Mouse (Mus musculus): ENCODE measurements around the gene Hhex. TPM values are rescaled to one million over a fixed set of nuclear protein-coding genes. Genes with fewer than 3 reads are reported as not detected.
A peak's percentile ranks its signal among the peaks of the same experiment; 100 is the strongest.

Gene Hhex
- total RNA-seq (2014; fragmentation: Nextera tagmentation), result 73.9 and 90.8 TPM in 2 replicates
- 18.9 and 22.1 TPM in 2 replicates for total RNA-seq (2017)

DNA sequence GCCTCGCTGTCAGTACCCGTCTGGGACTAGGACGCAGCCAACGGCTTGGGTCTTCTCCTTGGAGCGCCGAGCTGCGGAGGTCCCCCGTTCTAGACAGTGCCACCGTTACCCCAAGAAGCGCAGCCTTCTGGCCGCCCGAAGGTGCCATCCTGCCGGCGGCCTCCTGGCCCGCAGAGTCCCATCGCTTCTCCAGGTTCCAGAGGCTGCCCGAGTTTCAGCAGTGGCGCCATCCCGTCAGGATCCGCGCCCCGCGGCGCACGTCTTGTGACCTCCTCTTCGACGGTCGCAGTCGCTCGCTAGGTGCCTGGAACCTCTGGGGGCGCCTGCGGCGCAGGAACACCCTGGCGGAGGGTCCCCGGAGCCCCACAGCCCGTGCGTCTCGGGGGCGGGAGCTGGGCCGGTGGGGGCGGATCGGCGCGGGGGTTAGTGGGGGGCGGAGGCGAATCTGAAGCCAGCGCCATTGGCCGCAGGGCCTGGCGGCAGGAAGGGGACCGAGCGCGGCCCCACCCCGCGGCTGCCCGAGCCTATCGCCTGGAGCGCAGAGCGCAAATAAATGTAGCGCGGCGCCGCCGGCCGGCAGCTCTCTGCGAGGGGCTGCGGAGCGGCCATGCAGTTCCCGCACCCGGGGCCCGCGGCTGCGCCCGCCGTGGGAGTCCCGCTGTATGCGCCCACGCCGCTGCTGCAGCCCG is at the start of gene Hhex:
Gene Hhex (plus strand): TSS at position 548 of the 689 bp plus-strand sequence.
- peak; percentile 60 for ATAC-seq (replicated peaks; ENCODE audit: poor library complexity, severe bottlenecking)

DNA sequence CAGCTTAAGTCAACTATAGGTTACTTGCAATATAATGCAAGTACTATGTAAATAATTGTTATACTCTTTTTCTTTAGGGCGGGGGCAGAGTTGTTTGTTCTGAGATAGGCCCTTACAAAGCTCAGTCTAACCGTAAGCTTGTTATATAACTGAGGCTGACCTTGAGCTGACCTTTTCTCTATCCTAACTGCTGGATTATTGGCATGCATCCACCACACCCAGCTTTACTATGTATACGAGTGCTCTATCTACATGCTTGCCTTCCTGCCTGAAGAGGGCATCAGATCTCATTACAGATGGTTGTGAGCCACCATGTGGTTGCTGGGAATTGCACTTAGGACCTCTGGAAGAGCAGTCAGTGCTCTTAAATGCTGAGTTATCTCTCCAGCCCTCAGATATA is 48.5 kb upstream of the Hhex start:
- no peak for ATAC-seq (replicated peaks; ENCODE audit: poor library complexity, severe bottlenecking)

DNA sequence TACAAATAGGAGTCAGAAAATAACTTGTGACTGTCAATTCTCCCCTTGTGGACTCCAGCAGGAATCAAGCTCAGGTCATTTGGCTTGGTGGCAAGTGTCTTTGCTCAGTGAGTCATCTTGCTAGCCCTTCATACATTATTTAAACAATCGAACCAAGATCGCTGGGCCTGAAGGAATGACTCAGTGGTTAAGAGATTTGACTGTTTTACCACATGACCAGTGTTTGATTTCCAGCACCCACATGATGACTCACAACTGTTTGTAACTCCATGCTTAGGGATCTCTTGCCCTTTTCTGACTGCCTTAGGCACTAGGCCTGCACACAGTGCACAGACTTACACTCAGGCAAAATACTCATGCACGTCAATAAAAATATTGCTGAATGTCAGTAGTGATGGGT is 42.7 kb upstream of the Hhex start:
- no peak for ATAC-seq (replicated peaks; ENCODE audit: poor library complexity, severe bottlenecking)

DNA sequence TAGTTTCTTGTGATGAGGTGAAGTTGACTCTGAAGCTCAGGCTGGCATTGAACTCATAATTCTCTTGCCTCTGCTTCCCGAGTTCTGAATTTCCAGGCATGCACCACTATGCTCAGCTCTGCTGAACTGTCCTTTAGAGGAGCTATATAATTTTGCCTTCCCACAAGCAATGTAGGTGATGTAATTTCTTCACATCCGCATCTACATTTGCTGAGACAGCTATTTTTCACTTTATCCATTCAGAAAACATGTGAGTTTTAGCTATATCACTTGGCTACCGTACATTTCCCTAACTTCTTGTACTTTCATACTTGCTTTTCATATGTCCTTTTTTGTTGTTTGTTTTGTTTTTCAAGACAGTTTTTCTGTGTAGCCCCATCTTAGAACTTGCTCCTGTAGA is 38.3 kb upstream of the Hhex start:
- ATAC-seq (replicated peaks; ENCODE audit: poor library complexity, severe bottlenecking), result no peak

DNA sequence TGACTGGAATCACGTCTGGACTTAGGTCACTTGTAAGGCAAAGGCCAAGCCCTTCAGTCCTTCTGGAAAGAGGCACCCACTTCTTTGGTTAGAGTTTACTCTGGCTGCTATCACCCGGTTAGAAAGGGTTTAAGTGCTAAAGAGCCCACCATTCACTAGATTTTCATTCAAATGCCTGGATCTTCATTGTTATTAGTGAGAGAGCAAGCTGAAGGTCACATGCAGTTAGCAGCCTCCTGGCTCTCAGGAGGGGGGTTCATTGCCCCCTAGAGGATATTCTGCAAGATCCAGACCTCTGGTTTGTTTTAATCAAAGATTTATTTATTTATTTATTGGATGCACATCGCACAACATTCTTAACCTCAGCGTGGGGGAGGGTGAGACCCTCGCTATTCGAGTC is 33.7 kb upstream of the Hhex start:
- no peak for ATAC-seq (replicated peaks; ENCODE audit: poor library complexity, severe bottlenecking)

DNA sequence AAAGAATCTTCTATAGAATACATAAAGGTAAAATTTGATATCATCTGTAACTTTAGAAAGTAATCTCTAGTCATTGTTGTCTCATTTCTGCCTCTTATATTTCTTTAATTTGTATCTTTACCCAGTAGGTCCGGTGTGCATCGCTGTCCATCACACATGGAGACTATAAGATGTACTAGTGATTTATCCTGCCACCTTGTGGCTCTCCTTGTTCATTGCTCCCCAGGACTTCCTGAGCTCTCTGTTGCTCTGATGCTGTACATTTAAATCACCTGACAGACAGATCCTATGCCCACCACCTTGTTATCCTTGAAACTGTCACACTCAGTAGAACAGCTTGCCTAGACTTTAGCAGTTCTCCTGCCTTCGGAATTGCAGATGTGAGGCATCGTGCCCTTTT is 16.3 kb upstream of the Hhex start:
- peak; percentile 55; the same call in 1 of the 2 replicates for ATAC-seq (replicated peaks; ENCODE audit: poor library complexity, severe bottlenecking)

DNA sequence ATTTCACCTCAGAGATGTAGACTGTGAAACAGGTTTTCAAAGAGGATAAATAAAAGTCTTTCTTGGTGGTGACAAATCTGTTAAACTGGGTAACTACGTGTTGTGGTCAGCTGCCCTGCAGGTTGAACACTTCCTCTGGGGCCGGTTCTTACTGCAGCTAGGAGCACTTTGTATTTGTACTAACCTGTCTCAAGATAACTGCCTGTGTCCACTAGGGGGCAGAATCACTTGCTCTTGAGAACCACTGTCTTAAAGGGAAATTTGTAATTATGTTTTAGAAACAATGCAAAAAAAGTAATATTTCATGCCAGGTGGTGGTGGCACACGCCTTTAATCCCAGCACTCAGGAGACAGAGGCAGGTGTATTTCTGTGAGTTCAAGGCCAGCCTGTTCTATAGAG is 15.0 kb upstream of the Hhex start:
- peak; percentile 86 for ATAC-seq (replicated peaks; ENCODE audit: poor library complexity, severe bottlenecking)

DNA sequence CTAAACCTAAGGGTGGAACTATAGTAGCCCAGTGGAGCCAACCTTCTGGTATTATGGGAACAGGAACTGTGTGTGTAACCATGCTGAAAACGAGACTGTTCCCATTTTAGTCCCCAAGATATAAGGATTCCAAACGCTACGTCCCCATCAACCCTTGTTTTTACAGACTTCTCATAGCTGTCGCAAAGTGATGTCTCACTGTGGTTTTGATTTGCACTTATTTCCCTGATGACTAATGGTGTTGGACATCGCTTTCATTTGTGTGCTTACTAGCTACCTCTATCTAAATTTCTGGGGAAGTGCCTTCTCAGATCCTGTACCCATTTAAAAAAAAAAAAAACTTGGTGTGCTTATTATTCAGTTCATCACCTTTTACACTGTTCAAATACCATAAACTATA is 6.0 kb upstream of the Hhex start:
- ATAC-seq (replicated peaks; ENCODE audit: poor library complexity, severe bottlenecking), result peak; percentile 64

DNA sequence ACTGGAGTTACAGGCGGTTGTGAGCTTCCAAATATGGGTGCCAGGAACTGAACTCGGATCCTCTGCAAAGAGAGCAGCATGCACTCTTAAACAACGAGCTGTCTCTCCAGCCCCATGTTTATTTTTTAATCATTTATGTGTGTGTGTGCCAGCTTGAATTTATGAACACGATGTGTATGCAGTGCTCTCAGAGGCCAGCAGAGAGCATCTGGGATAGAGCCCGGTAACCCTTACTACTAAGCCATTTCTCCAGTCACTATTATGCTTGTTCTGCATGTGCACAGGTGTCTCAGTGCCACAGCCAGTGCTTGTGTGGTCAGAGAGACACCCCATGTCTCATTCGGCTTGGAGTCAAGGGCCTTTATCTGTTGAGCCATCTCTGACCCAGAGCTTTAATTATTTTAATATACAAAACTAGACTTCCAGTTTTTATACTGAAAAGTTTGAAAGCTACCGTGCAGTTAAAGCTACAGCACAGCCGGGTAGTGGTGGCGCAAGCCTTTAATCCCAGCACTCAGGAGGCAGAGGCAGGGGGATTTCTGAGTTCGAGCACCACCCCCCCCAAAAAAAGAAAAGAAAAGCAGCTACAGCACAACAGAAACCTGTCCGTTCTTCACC is 3.4 kb upstream of the Hhex start:
- ATAC-seq (replicated peaks; ENCODE audit: poor library complexity, severe bottlenecking), result no peak

DNA sequence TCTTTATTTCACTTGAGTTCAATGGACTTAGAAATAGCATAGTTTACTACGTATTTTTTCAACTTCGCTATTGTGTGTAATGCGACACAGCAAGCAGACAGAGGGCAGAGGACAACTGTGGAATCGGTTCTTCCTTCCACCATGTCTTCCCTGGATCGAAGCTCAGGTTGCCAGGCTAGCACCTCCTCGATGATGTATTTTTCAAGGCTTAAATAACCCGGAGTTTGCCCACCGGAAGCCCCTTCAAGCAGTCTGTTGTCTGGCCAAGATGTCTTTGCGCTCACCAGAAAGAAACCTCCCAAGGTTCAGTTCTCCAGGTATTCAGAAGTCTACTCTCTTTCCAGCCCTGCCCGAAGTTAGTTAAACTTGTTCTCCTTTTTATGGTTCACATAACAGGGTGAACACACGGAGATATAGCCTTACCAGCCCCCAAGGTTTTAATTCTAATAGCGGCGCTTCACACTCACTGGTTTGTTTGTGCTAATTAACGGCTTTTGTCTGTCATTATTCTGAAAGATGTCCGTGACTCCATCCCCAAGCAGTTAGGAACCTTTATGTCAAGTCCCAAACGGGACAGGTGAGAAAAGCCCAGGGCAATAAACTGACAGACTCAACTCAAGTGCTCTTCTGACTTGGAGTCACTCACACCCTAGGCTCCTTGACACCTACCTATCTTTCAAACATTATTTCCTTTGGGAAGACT is 1.6 kb upstream of the Hhex start:
- ATAC-seq (replicated peaks; ENCODE audit: poor library complexity, severe bottlenecking), result no peak

DNA sequence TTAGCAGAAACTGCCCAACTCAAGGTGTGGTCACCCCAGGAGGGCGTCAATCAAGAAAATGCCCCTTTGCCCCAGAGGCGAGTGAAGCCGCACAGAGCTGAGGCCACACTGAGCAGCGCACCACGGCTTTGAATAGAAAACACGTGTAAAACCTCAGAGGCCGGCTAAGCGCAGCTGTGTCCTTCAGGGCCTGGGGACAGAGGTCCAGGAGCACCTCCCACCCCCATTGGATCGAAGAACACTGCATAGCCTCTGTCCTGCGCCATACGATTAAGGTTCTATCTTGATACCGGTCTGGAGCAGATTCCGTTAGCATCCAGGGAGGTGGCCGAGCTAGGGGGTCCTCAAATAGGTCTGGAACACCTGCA is 731 bp upstream of the Hhex start:
- no peak for ATAC-seq (replicated peaks; ENCODE audit: poor library complexity, severe bottlenecking)

DNA sequence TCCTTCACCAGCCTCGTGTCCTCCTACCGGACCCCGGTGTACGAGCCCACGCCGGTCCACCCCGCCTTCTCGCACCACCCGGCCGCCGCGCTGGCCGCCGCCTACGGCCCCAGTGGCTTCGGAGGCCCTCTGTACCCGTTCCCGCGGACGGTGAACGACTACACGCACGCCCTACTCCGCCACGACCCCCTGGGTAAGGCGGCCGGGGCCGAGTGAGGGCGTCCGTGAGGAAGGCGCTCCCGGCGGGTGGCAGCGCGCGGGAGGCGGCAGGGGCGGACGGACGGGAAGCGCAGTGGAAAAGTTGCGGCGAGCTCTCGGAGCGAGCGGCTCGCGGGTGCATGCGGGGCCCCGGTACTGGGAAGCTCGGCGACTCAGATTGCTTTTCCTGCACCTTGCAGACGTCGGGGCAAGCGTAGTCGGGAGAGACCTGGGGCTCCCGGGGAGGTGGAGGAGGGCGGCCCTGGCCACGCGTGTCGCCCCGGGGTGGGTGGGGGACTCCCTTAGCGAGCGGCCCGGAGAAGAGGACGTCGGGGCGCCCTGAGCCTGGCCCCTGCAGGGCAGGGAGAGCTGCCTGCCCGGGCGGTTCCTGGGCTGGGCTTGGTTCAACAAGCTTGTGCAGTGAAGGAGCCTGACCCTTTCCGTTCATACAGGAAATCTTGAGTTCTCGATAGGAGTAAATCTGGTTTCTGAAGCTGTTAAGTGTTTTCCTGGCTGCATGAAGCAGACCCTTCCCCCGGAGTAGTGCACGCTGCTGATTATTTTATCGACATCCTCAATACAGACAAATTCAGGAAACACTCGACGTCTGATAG is 637 bp downstream of the Hhex start:
- ATAC-seq (replicated peaks; ENCODE audit: poor library complexity, severe bottlenecking), result peak; percentile 36

DNA sequence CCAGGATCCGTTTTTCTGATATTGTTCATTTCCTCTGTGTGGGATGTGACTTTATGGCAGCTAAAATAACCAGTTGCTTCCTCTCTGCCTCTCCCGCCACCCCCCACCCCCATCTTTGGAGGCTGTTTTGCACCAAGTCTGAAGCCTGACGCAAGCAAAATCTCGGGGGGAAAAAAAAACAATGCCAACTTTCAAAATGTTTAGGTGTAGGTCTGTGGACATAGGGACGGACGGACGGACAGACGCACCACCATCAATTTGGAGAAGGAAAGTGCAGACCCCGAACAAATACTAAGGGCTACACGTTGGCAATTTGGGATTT is 1.2 kb downstream of the Hhex start:
- ATAC-seq (replicated peaks; ENCODE audit: poor library complexity, severe bottlenecking), result peak; percentile 38

DNA sequence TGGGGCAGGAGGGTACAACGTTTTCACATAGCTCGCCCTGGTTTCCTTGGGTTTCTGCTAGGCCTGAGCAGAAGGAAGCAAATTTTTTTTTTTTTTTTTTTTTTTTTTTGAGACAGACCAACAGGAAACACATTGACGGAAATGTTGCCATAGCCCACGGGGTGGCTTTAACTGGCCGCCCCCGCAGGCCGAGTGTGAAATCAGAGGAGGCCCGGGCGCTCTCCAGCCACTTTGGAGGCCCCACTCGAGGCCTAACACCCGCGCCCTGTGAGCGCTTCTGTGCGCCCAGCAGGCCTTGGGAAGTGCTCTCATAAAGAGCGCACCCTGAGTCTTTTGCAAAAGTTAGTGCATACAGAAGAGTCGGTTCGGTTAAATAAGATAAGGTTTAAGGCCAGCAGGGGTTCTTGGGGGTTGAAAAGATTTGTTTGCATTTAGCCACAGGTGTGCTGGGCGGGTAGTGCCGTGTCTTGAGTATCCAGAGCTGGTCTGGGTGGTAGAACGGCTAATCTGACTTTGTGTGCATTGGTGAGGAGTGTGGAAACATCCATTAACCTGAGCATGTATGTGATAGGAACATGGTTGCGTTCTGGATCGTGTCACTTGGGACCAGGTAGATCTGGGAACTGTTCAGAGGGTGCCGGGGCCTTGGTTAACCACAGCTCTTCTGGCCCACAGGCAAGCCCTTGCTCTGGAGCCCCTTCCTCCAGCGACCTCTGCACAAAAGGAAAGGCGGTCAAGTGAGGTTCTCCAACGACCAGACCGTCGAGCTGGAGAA is 2.1 kb downstream of the Hhex start:
- peak; percentile 55 for ATAC-seq (replicated peaks; ENCODE audit: poor library complexity, severe bottlenecking)

DNA sequence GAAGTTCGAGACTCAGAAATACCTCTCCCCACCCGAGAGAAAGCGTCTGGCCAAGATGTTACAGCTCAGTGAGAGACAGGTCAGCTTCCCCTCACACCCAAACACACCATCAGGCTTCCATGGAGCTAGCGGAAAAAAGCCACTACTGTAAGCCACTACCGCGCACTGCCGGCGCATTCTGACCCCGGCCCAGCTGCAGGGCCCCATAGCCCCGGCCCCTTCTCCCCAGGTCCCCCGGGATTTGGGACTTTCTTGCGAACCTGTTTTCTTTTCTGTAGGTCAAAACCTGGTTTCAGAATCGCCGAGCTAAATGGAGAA is 2.6 kb downstream of the Hhex start:
- ATAC-seq (replicated peaks; ENCODE audit: poor library complexity, severe bottlenecking), result no peak

DNA sequence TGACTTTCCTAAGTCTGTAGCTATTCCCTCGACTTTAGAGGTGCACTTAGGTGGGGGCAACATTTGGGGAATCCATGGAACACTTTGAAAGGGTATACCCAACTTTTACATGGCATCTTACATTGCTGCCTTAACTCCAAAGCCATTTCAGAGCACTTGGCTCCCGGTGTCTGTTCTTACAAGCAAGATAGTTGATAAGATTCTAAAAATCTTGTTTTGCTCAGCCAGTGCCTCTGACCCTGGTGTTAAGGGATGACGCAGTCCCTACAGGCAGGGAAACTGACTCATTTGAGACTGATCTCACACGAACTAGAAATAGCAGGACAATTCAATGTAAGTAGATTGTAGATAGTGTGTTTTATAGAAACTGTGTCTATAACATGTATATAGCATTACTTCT is 5.6 kb downstream of the Hhex start:
- no peak for ATAC-seq (replicated peaks; ENCODE audit: poor library complexity, severe bottlenecking)

DNA sequence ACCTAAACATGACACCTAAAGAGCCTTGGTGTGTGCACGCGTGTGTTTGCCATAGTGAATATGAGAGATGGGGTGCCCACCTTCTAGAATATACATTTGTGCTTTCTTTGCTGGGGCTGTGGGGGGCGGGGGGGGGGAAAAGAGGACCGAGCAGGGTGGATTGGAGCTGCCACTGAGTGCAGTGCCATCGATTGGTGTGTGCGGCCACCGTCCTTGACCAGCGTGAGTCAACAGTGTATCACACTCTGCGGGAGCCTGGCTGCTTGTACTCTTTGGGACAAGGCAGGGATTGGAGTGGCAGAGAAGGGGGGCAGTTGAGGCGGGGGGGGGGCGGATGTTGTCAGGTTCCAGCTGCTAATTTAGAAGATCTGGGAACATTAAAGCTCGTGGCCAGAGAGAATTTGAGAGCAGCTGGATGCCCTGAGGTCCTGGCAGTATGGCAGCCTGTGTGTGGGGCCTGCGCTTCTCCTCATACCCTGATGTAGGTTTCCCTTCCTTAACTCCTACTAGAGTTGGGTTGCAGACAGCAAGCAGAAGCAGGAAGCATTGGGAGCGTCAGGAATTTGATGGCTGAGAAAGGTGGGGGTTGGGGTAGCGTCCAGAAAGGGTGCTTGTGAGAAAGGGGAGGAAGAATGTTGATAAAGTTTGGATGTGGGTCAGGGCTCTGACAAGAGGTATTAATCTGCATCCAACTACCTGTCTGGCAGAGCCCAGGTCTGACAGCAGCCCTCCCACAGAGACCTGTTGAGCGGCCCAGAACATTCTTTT is 6.3 kb downstream of the Hhex start:
- no peak for ATAC-seq (replicated peaks; ENCODE audit: poor library complexity, severe bottlenecking)

DNA sequence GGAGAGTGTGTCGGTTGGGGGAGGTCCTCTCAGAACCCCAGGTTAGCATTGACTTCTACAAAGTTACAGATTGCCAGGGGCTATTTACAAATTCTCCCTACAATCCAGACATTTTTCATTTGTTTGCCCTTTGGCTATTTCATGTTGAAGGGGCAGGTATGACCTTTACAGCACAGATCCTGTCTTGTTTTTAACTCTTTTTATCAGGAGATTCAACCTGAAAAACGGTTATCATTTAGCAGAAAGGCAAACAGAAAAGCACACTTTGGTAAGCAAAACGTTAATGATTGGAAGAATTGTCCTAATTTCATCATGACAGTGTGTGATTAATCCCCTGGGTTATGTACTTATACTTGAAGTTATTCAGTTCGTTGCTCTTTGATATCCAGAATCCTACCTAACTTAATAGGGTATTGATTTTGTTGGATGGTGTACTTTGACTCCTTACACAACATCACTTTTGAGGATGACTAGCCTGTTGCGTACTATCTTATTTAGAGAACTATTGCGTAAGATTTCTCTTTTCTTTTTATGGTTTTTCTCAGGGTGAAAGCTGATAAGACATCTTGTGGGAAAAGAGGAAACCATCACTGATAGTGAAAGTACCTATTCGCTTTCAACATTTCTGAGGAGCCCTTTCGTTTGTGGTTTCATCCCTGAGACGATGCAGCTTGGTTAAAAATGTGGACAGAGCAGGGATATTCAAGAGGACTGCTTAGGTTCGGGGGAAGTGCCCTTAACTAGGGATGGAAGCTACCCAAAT is 8.1 kb downstream of the Hhex start:
- ATAC-seq (replicated peaks; ENCODE audit: poor library complexity, severe bottlenecking), result peak; percentile 92

DNA sequence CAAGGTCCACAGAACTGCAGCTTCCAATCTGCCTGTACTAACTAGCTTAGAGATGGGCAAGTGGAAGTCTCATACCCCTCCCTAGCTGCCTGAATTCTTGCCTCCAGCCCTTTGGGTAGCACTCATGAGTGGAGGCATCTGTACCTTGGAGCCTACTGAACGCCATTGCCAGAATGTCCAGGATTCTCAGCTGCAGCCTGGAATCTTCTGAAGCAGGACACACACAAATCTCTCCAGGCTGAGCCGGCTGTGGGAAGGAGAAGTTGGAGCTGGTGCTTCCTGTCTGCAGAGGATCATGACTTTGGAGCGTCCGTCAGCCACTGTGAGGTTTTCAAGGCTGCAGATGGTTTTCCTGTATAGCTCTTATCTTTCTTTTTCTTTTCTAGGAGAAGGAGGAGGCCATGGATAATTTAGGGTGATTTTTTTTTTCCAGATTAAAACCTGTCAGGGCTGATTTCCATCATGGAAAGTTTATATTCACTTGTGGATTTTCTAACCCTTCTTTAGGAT is 9.1 kb downstream of the Hhex start:
- peak; percentile 29 for ATAC-seq (replicated peaks; ENCODE audit: poor library complexity, severe bottlenecking)
